Mouse (Mus musculus) liver, embryonic 14.5 days (tissue): Measurements from ENCODE around the gene Tmem260. TPM values are rescaled to one million over a fixed set of nuclear protein-coding genes. Genes with fewer than 3 reads are reported as not detected.

Experiments used
- ATAC-seq: fragments of 200-750 bp; cut with Nextera tagmentation; 2 replicates; pipeline ENCODE4 v1.8.0; 2017; ENCODE audit warnings: moderate number of reproducible peaks, mild to moderate bottlenecking, moderate library complexity; ENCODE audit not compliant: insufficient read depth
- DNase-seq, 3 experiments: peaks; one replicate each; pipeline ENCODE4 v3.0.0-alpha.2; 2012 to 2013; ENCODE audit warnings: low read depth in 3 of 3, low spot score in 3 of 3
- H3K27ac ChIP-seq: fragments of 300-500 bp; sonication (generic); 2 replicates; pipeline ENCODE4 v1.5.1; 2014; ENCODE audit warnings: moderate library complexity, mild to moderate bottlenecking, control low read depth, inconsistent platforms
- H3K27me3 ChIP-seq: fragments of 300-500 bp; sonication (generic); 2 replicates; pipeline ENCODE4 v1.6.1; 2014; ENCODE audit warnings: mild to moderate bottlenecking, low read length, moderate library complexity; ENCODE audit not compliant: control insufficient read depth, insufficient read depth
- H3K36me3 ChIP-seq: fragments of 300-500 bp; sonication (generic); replicated peaks from 2 replicates; pipeline ENCODE4 v1.6.1; 2014; ENCODE audit warnings: low read depth; ENCODE audit not compliant: control insufficient read depth, insufficient read depth
- H3K4me1 ChIP-seq, 2 experiments: fragments of 200-500 bp in 1 of 2; fragments of 300-500 bp in 1 of 2; sonication (generic) in 1 of 2; replicated peaks; 2 replicates each; pipeline ENCODE4 v1.6.1; 2012 to 2014; ENCODE audit warnings: antibody characterized with exemption in 1 of 2, inconsistent platforms in 1 of 2, low read length in 1 of 2; ENCODE audit not compliant: control insufficient read depth in 2 of 2, insufficient read depth in 2 of 2
- H3K4me2 ChIP-seq: fragments of 300-500 bp; sonication (generic); 2 replicates; pipeline ENCODE4 v1.6.1; 2014; ENCODE audit warnings: low read depth, mild to moderate bottlenecking, control low read depth, moderate library complexity
- H3K4me3 ChIP-seq, 2 experiments: fragments of 200-500 bp in 1 of 2; fragments of 300-500 bp in 1 of 2; sonication (generic) in 1 of 2; 2 replicates each; pipeline ENCODE4 v1.5.1; 2012 to 2014; ENCODE audit warnings: low read depth in 2 of 2, low read length in 2 of 2, mild to moderate bottlenecking in 2 of 2, control low read depth in 1 of 2, inconsistent platforms in 1 of 2, moderate library complexity in 1 of 2; ENCODE audit not compliant: insufficient read depth in 1 of 2
- H3K9ac ChIP-seq: fragments of 300-500 bp; sonication (generic); replicated peaks from 2 replicates; pipeline ENCODE4 v1.6.1; 2014; ENCODE audit warnings: mild to moderate bottlenecking, control low read depth, moderate library complexity
- H3K9me3 ChIP-seq: fragments of 300-500 bp; sonication (generic); 2 replicates; pipeline ENCODE4 v1.6.1; 2016; ENCODE audit warnings: low read length, mixed read lengths; ENCODE audit not compliant: control insufficient read depth
- CTCF ChIP-seq: IDR thresholded peaks from 2 replicates; pipeline ENCODE4 v1.5.1; 2016; ENCODE audit warnings: antibody characterized with exemption, low read depth, control low read depth
- EP300 ChIP-seq: IDR thresholded peaks from 2 replicates; pipeline ENCODE4 v1.6.1; 2016; ENCODE audit warnings: antibody characterized with exemption, low read depth
- WGBS: fragments of 180-500 bp; shearing (Covaris S2); extraction: QIAGEN DNeasy Blood & Tissue Kit; methylation state at CpG from one replicate; pipeline ENCODE4 v1.1.7; 2014; ENCODE audit not compliant: insufficient replicate concordance; 5-methylcytosine and 5-hydroxymethylcytosine counted together
- polyA plus RNA-seq, 2 experiments: library from polyadenylated mRNA; depleted of rRNA in 1 of 2; stranded (reverse) in 1 of 2; unstranded in 1 of 2; fragments of >200 nt; fragmentation: Nextera tagmentation in 1 of 2; extraction: Ambion mirVana in 1 of 2; gene quantifications; 2 replicates each; pipeline versions ENCODE4 v1.2.1 to v1.2.3; 2012 to 2014

Tmem260 gene
- polyA plus RNA-seq (2012; rRNA removed) = 3.3 and 4.0 TPM in 2 replicates
- 5.9 and 6.1 TPM in 2 replicates for polyA plus RNA-seq (2014; fragmentation: Nextera tagmentation; extraction: Ambion mirVana)

DNA sequence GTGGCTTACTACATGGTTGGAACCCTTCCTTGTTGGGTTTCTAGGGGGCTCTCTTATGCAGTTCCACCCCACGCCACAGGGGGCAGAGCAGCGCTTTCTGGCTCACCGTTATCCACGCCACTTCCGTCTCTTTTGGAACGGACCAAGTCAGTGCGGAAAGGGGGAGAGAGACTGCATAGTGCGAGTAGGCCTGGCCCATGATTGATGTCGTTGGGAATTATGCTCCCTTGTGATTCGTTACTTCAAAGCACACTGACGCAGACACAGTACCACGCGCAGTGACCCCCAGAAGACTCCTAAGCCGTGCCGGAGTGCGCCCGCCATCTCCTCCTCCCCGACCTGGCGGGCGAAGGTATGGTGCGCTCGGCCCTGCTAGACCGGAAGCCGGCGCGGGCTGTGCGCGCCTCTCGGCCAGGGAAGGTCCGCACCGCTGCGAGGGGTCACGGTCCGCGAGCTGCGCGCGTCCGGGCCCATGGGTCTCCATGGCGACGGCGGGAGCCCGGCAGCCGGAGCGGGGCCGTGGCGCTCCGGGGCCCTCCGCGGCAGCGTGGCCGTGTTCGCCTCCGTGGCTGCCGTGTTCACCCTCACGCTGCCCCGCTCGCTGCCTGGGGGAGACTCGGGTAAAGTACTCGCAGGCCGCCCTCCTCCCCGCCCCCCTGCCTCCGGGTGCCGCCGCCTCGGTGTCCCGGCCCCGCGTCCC, at the start of gene Tmem260:
Gene Tmem260 (plus strand): TSS at position 141 of the 700 bp plus-strand sequence.
- TF ChIP-seq EP300 (0 out of 2 replicates have a peak, but pooled peaks have one; percentile 49), CTCF (peak; percentile 98)
- WGBS = under 1% methylated on average over 67 of the region's 69 CpGs

GRCm38 (mm10) chr14:48406086-48406485, 39.8 kb upstream of the Tmem260 start:
- Histone ChIP-seq H3K4me3 (no peak overlapping the region), H3K27ac (no peak overlapping the region), H3K27me3 (no peaks in the 10 kb centered on the region), H3K36me3 (no peaks in the 10 kb centered on the region), H3K4me2 (no peak overlapping the region), H3K4me1 (no peaks in the 10 kb centered on the region), H3K9ac (no peak overlapping the region), H3K9me3 (no peaks in the 10 kb centered on the region)
- ATAC-seq = no peak
- DNase-seq = no peak
- TF ChIP-seq EP300 = no peak
- WGBS = 74% methylated on average over 13 of the region's 13 CpGs

More for the DNA sequence above, at the start of gene Tmem260:
- H3K36me3 ChIP-seq = no peaks in the 10 kb centered on the region
- peak within 1 kb of the TSS; percentile 92 for H3K9ac ChIP-seq
- no peaks in the 10 kb centered on the region for H3K9me3 ChIP-seq
- H3K4me1 ChIP-seq = peaks cover 9 to 10% of the 10 kb centered on the region in 2 experiments
- H3K27me3 ChIP-seq = no peaks in the 10 kb centered on the region
- ATAC-seq (peak; percentile 98), DNase-seq (peak; percentile 83 to 87 (median 86))
- H3K4me2 ChIP-seq = peak within 1 kb of the TSS; percentile 88
- peak within 1 kb of the TSS; percentile 76 to 97 for H3K4me3 ChIP-seq
- H3K27ac ChIP-seq = peak within 1 kb of the TSS; percentile 30

GRCm38 (mm10) chr14:48417064-48417463, 28.9 kb upstream of the Tmem260 start:
- no peak for DNase-seq
- 64% methylated on average over 3 of the region's 3 CpGs for WGBS

GRCm38 (mm10) chr14:48418264-48418663, 27.7 kb upstream of the Tmem260 start:
- no peak overlapping the region for H3K9ac ChIP-seq
- WGBS = 35% methylated on average over 3 of the region's 3 CpGs
- H3K4me1 ChIP-seq = no peaks in the 10 kb centered on the region; a peak in 1 of 4 replicates
- DNase-seq (no peak), ATAC-seq (no peak)
- TF ChIP-seq EP300 = no peak
- TF ChIP-seq CTCF = no peak
- no peaks in the 10 kb centered on the region for H3K9me3 ChIP-seq
- no peaks in the 10 kb centered on the region for H3K27me3 ChIP-seq
- no peak overlapping the region for H3K4me3 ChIP-seq
- no peaks in the 10 kb centered on the region for H3K36me3 ChIP-seq
- H3K27ac ChIP-seq = no peak overlapping the region
- no peak overlapping the region for H3K4me2 ChIP-seq

More at GRCm38 (mm10) chr14:48417064-48417463, 28.9 kb upstream of the Tmem260 start:
- Histone ChIP-seq H3K4me3 (no peak overlapping the region), H3K9ac (no peak overlapping the region), H3K27ac (no peak overlapping the region), H3K36me3 (no peaks in the 10 kb centered on the region), H3K4me1 (no peaks in the 10 kb centered on the region; a peak in 1 of 4 replicates), H3K27me3 (no peaks in the 10 kb centered on the region), H3K4me2 (no peak overlapping the region), H3K9me3 (no peaks in the 10 kb centered on the region)
- TF ChIP-seq CTCF (no peak), EP300 (no peak)
- no peak for ATAC-seq

DNA sequence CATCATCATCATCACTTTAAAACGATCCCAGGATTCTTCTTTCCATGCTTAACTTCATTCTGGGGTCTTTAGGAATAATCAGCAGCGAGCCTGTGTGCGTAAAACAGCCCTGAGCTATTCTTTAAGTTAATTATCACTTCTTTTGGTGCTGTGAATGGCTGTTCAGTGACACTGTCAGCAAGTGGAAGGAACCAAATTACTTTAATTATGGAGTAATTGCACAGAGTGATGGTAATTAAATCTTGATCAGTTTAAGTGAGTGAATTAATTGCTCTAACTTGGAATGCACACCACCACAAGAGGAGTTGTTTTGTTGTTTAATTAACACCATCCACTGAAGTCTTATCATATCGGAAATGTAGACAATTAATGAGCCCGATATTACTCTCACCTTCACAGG, 27.3 kb upstream of the Tmem260 start:
- no peak for TF ChIP-seq CTCF
- no peak for TF ChIP-seq EP300
- WGBS = 70% methylated on average over 5 of the region's 5 CpGs
- Histone ChIP-seq H3K4me1 (no peaks in the 10 kb centered on the region; a peak in 1 of 4 replicates), H3K9ac (no peak overlapping the region), H3K27ac (no peak overlapping the region), H3K36me3 (no peaks in the 10 kb centered on the region), H3K4me2 (no peak overlapping the region), H3K27me3 (no peaks in the 10 kb centered on the region), H3K4me3 (no peak overlapping the region), H3K9me3 (no peaks in the 10 kb centered on the region)
- ATAC-seq (no peak), DNase-seq (no peak)
